Mouse (Mus musculus) embryo, embryonic 11 days (tissue): ENCODE results near the gene Wdr31.

Experiments used
- DNase-seq: peaks from one replicate; pipeline ENCODE4 v3.0.0-alpha.2; 2015

Wdr31 gene

DNA sequence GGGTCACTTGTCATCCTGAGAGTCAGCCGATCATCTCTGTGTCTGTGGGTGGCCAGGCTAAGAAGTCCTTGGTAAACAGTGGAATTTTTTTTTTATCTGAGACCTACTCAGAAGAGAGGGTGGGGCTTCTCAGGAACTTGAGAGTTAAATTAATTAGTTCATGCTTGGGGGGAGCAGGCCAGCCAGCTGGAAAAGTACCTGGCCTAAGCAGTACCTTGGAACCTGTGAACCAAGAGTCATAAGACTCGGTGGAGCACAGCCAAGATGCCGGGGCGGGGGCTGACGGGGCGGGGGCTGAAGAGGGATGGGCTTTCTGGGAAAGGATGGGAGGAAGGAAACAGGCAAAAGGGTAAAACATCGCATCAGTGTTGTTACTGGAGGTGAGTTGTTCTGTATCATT, 32.8 kb downstream of the Wdr31 start:
- no peak for DNase-seq

DNA sequence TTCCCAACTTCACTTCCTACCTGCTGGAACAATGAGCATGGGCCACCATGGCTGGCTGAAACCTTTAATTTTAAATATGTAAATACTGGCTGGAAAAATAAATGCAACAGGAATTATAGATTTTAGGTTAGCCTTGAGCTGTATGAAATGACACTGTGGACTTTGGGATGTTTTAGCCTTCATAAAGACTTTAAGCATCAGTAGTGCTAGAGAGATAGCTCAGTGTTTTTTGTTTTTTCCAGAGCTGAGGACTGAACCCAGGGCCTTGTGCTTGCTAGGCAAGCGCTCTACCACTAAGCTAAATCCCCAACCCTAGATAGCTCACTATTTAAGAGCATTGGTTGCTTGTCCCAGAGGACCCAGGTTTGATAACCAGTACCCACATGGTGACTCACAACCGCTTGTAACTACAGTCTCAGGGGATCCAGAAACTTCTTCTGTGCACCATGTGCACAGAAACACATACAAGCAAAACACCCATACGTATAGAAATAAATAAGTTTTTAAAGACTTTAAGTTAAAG, 33.4 kb downstream of the Wdr31 start:
- DNase-seq = no peak

DNA sequence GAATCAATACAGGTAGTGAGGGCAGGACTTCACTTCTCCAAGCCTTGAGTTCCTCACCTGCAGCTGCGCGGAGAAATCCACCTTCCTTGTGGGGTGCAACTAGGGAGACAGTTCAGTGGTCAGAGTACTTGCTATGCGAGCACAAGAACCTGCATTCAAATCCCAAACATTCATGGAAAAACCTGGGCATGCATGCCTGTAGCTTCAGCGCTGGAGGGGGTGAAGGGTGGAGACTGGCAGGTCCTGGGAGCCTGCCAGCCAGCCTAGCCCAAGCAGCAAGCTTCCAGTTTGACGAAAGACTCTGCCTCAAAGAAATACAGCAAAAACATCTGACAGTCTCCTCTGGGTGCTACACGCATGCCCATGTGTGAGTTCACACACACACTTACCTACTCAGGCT, 35.6 kb downstream of the Wdr31 start, which contains the start of gene Rnf183:
Gene Rnf183, minus strand, starts transcription at position 172 of the 400 bp plus-strand sequence.
- no peak for DNase-seq

DNA sequence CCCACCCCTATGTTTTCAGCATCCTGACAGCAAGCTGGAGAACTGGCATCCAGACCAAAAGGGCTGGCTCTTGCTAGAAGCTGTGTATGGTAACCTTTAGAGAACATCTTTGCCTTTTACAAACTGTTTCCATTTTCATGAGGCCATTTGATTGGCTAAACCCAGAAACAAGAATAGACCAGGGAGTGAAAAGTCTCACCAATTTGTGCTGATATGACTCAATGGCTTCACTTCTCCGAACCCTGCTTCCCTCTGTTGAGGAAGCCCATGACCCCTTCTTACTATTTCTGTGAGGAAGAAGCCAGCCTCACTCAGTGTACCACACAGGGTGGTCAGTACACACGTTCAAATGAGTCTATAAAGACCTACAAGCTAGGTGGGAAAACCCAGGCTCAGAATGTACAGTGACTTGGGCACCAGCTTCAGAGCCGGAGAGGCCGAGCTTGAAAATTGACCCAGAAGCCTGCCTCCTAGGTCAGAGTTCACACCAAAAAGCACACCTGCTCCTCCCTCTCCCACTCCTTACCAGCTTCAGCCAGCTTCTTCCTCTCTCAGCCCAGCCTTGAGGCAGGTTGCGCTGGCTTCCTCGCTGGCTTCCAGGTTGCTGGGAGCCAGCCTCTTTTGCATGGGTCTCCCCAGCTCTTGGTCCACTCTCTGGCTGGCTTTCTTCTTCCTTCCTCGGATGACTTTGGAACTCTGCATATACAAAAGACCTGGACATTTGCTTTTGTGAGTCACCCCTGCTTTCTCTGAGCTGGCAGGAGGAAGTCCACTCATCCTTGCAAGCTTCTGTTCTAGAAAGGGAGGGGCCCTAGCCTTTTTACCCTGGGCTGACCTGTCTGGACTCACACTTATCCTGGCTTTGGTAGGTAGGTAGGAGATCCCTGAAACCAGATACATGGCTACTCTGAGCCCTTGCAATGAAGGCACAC, 36.5 kb downstream of the Wdr31 start:
- DNase-seq = no peak

DNA sequence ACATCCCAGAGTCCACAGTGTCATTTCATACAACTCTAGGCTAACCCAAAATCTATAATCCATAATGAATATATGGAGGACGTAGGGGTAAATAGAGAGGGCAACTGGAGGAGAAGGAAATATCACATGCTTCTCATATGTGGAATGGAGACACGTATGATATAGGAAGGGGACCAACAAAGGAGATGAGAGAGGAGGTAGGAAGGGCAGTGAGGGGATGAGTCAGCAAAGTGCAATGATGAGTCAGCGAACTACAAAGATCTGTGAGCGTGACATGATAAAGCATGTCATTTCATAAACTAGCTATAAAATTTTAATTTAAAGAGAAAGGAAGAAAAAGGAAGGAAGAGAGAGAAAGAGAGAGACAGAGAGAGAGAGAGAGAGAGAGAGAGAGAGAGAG, 39.2 kb downstream of the Wdr31 start:
- DNase-seq = no peak

DNA sequence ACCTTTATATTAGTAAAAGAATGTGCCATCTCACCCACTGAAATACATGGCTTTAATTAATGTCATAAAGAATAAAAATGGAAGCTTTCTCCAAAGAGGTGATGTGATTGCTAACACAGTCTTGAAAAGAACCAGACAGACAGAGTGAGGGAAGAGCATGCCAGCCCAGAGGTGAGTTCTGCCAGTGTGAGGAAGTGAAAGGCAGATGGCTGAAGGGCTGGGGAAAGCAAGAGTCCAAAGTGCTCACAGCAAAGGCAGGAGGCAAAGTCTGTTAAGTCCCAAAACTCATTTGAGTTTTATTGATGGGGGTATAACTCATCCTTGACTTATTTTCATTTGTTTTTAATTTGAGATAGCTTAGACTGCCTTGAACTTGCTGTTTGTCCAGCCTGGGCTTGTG, 40.0 kb downstream of the Wdr31 start:
- DNase-seq = no peak

DNA sequence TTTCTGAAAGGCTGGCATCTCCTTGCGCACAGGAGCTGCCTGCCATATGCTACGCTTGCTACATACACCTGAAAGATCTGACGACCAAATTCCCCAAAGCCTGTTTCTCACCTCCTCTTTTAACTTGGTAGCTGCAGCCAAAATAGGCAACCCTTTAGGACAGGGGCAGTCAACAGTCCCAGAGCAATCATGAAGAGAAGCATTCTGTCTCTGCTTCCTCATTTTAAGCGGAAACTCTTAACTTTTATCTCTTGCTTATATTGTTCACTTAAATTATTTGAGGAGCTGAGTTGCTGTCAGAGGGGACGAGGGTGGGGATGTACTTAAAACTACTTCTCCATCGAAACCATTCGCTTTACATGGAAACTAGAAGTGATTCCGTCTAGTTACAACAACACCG, 41.1 kb downstream of the Wdr31 start:
- DNase-seq = no peak

DNA sequence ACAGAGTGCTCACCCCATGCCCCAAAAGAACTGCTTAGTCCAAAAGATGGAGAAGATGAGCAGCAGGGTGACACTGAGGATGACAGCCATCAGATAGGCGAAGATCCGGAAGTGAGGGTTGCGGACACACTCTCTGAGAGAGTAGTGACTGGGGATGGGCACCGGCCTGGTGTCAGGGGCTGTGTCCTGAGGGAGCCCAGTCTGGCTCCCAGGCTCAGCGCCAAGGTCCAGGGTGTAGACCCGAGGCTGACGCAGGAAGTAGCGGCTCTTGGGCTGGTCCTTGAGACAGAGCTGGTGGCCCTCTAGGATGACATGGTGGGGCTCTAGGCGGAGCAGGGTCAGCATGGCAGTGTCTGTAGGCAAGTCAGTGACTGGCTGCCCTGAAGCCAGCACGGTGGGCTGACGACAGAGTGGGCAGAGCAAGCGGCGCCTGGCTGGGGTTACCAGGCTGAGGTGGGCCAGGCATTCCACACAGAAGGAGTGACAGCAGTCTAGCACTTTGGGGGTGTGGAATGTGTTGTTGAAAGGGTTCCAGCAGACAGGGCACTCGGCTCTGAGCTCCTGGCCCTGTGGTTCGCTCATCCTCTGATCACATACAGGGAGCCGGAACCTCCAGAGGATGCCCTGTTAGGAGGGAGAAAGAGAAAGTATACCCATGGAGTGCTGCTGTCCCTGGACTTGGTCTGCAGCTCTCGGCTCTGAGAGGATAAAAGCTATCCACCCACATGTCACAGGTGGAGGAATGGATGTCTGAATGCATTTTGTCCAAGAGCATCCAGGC, 42.5 kb downstream of the Wdr31 start:
- DNase-seq = no peak

DNA sequence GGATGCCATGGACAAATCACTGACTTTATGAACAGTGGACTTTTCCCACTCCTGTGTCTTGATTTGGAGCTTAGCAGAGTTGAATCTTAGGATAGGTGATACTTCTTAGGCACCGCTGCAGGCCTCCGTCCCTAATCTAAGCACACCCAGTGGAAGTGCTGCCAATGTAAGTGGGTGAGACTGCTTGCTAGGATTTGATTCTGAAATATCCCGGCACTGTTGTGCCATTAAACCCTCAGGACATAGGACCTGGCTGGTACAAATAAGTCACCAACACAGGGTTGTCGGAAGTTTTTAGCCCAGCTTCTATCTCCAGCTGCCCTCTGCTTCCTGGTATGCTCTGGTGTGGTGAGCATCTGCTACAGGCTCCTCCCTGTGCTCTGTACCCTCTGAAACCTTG, 44.8 kb downstream of the Wdr31 start:
- DNase-seq = no peak

DNA sequence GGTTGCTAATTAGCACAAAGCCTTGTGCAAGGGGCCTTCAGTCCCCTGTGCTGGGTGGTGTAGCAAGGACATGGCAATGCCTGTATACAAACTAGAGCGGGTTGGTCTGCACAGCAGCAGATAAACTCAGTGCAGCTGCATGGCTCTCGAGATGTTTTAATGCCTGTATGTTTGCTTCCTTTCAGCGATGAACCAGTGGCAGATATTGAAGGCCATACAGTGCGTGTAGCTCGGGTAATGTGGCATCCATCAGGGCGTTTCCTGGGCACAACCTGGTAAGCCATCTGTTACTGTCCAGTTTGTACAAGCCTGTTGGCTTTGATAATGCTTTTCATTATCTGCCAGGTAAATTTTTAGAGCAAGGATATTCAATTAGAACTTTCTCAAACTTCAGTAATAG, 51.6 kb downstream of the Wdr31 start:
- no peak for DNase-seq

DNA sequence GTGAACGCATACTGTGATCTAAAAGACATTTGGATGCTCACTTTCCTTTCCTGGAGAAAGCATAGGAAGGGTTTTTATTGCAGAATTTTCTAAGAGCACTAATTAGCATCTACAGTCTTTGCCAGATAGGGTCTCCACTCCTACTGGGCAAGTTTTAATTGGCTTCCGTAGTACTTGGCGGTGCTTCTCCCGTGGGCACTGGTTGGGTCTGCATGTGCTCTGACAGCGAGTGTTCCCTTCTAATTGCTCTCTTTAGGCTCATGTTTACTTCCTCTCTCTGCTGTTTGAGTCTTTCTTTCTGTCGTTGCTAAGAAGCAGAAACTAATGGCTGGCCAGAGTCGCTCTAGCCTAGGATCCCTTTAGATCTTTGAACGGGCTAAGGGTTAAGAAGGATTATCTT, 52.2 kb downstream of the Wdr31 start:
- no peak for DNase-seq

DNA sequence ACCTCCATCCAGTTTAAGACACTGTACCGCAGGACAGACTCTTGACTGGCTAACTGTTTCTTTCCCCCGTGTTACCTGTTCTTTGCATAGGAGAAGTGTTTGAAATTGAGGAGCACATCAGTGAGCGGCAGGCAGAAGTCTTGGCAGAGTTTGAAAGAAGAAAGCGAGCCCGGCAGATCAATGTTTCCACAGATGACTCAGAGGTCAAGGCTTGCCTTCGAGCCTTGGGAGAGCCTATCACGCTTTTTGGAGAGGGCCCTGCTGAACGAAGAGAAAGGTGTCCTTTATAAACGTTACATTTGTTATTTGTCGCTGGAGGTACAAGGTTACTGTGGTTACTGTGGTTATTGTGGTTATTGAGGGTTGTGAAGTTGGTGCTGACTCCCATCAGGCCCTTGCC, 59.1 kb downstream of the Wdr31 start:
- DNase-seq = no peak

DNA sequence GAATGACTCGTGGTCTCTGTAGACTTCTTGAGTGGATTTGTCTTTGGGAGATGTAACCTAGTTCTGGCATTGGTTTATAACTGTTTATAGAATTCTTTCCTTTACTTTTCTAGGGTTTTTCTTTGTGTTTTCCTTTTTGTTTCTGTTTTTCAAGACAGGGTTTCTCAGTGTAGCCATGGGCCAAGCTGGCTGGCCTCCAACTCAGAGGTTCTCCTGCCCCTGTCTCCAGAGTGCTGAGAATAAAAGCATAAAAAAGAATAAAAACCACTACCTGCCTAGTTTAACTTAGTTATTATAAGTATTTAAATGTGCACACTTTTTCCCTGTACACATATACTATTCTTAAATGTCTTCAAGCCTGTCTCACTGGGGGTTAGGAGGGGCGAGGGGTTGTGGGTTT, 60.4 kb downstream of the Wdr31 start:
- no peak for DNase-seq

DNA sequence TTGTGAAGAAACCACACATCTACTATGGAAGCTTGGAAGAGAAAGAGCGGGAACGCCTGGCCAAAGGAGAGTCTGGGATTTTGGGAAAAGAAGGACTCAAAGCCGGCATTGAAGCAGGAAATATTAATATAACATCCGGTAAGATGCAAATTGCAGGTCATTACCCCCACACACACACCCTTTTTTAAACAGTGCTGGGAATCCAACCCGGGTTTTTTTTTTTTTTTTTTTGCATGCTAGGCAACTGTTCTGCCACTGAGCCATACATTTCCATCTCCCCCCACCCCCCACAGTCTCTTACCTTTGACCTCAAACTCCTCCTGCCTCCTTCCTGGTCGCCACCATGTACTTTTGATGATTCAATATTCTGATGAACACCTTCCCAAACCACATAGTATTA, 61.1 kb downstream of the Wdr31 start:
- DNase-seq = peak; percentile 12

DNA sequence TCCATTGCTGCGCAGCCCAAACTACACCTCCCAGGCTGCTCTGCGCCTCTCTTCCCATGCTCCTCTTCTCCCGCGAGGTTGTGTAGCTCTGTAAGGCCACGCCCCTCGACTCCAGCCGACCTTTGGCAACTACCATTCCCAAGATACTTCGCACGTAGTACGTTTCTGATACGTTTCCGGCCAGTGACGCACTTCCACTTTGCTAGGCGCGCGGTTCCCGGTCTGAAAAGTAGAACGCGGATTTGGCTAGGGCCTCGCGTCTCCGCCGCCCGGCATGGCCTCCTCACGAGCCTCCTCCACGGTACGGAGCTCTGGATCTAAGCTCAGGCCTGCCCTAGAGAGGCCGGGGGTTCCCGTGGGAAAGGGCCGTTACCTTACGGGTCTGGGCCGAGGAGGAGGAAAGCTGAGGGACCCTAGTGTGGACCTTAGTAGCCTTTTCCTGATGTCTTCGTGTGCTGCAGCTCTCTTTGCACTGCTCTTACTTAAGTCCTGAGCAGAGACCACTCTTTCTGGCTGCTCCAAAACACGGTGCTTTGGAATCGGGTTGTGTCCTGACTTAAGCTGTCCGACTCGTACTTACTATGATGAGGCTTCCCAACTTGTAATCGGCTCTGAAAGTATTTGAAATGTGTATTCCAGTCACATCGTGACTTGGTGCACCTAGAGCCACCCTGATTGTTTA, 62.0 kb downstream of the Wdr31 start, which contains the start of the genes Cdc26 and Prpf4:
Gene Cdc26, minus strand, starts transcription at position 42 of the 682 bp plus-strand sequence.
Gene Prpf4, plus strand, starts transcription at position 197 of the 682 bp plus-strand sequence.
- DNase-seq = peak; percentile 100

DNA sequence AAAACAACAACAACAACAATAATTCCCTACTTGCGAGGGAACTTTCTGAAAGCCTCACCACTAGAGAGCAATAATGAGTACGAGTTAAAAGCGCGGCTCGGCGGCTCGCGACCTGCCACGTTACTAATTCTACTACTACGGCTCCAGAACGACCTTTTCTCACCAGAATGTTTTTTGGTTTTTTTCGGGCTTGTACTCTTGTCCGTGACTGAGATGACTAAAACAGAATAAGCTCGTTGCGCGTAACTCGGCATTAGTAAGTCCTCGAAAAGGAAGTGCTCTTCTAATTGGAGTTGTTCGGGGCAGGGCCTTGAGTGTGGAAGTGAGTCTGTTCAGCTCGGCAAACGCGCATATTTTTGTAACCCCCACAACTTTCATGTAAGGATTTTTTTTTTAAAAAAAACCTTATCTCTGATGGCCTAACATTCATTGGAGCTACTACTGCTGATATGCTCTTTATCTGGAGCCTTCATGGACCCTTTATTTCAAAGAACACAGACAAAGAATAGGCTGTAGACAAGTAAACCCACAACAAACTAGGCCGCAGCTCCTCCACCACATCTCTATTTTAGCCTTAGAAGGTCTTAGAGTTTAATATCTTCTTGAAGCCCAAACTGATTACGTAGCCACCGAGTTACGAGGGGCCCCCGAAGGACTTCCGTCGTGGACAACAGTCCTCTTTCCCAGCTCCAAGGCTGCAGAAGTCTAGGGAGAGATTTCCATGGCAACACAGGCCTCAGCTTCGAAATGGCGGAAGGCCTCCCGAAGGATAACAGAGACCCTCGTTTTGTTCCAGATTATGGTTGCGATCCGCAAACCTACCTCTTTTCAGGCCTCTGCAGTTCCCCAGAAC, 62.7 kb downstream of the Wdr31 start:
- peak; percentile 88 for DNase-seq

DNA sequence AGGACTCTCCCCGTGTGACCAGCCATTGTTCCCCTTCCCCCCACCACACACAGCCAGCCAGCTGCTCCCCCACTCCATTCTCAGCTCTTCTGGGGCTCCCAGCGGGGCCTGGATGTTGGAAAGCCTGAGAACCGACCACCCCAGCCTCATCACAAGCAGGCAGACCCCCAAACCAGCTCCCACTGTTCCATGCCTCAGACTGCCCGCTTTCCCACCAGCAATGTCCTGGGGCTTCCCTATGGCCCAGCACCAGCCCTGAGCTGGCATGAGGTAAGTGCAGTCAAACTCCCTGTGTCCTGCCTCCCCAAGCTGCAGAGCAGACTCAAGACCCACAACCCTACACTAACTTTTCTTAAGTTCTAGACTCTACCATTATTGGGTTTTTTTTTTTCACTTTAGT, 64.6 kb downstream of the Wdr31 start:
- DNase-seq = no peak

DNA sequence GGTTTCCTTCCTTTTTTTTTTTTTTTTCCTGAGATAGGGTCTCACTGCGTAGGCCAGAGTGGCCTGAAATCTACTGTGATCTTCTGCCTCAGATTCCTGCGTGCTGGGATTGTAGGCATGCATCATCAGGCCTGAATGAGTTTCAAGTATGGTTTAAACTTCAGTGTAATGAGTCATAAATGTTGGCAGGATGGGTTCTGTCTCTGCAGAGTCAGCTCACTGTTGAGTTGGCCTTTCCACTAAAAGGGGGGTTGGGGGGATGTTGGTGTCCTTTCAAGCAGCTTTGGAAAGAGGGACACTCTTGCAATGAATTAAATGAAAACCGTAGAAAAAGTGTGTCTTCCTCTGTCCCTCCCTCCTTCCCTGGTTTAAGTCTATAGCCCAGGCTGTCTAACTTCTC, 71.7 kb downstream of the Wdr31 start:
- DNase-seq = no peak
